Mouse (Mus musculus): ENCODE results near the gene Trex1.

Trex1 gene

GRCm38 (mm10) chr9:109050674-109050997 lies 8.9 kb downstream of the Trex1 start:
- DNase-seq: no peak

GRCm38 (mm10) chr9:109049996-109050673 lies 9.4 kb downstream of the Trex1 start:
- no peak for DNase-seq

- DNase-seq: no peak
These were observed 10.2 kb downstream of the Trex1 start for GRCm38 (mm10) chr9:109049316-109049715.

GRCm38 (mm10) chr9:109046306-109046705 lies 13.2 kb downstream of the Trex1 start:
- peak; percentile 60 to 62 for DNase-seq

- DNase-seq: peak in 1 of 2 experiments; percentile 42
These were observed 18.2 kb downstream of the Trex1 start for GRCm38 (mm10) chr9:109041351-109041750.

- DNase-seq: no peak
These were observed 18.6 kb downstream of the Trex1 start for GRCm38 (mm10) chr9:109040906-109041305.

GRCm38 (mm10) chr9:109040216-109040615 lies 19.3 kb downstream of the Trex1 start:
- DNase-seq: no peak

GRCm38 (mm10) chr9:109039681-109040080 lies 19.9 kb downstream of the Trex1 start:
- no peak for DNase-seq

- DNase-seq: peak; percentile 69 to 77
These were observed 20.6 kb downstream of the Trex1 start for GRCm38 (mm10) chr9:109038901-109039364.

GRCm38 (mm10) chr9:109038086-109038895 lies 21.2 kb downstream of the Trex1 start, which contains the start of gene Shisa5:
Shisa5 (plus strand) TSS chr9:109038565.
- peak; percentile 69 to 77 for DNase-seq

GRCm38 (mm10) chr9:109032435-109032834 lies 27.1 kb downstream of the Trex1 start:
- DNase-seq: no peak

- DNase-seq: no peak
These were observed 27.8 kb downstream of the Trex1 start for GRCm38 (mm10) chr9:109031686-109032085.

- DNase-seq: no peak
These were observed 28.5 kb downstream of the Trex1 start for GRCm38 (mm10) chr9:109031001-109031400.

GRCm38 (mm10) chr9:109030312-109030711 lies 29.2 kb downstream of the Trex1 start:
- DNase-seq: no peak

- no peak for DNase-seq
These were observed 30.6 kb downstream of the Trex1 start for GRCm38 (mm10) chr9:109028919-109029318.

- DNase-seq: no peak
These were observed 31.1 kb downstream of the Trex1 start for GRCm38 (mm10) chr9:109028421-109028820.

GRCm38 (mm10) chr9:109027521-109027920 lies 32.0 kb downstream of the Trex1 start:
- DNase-seq: peak; percentile 72 to 77

GRCm38 (mm10) chr9:109022866-109023685 lies 36.5 kb downstream of the Trex1 start:
- no peak for DNase-seq

GRCm38 (mm10) chr9:109021428-109021827 lies 38.1 kb downstream of the Trex1 start:
- no peak for DNase-seq

GRCm38 (mm10) chr9:109016973-109017604 lies 42.4 kb downstream of the Trex1 start:
- no peak for DNase-seq

GRCm38 (mm10) chr9:109015397-109015796 lies 44.1 kb downstream of the Trex1 start:
- DNase-seq: peak in 1 of 2 experiments; percentile 6

- DNase-seq: no peak
These were observed 49.2 kb downstream of the Trex1 start for GRCm38 (mm10) chr9:109010316-109010690.

Data from cerebellum, postnatal 10 days (tissue).